Mouse (Mus musculus) left cerebral cortex, adult 2 months (tissue): ENCODE measurements around the gene Cbfb. TPM values are rescaled to one million over a fixed set of nuclear protein-coding genes. Genes with fewer than 3 reads are reported as not detected.

Experiments used
- DNase-seq, 2 experiments: peaks; one replicate each; pipeline ENCODE4 v3.0.0; 2021 to 2022; ENCODE audit warnings: low spot score in 2 of 2, mixed read lengths in 1 of 2; ENCODE audit errors: extremely low spot score in 1 of 2
- H3K27ac ChIP-seq: fragments of 200-600 bp; 2 replicates; pipeline ENCODE4 v1.8.1; 2022
- H3K4me3 ChIP-seq: fragments of 200-600 bp; 2 replicates; pipeline ENCODE4 v1.8.1; 2022
- CTCF ChIP-seq: fragments of 200-600 bp; IDR thresholded peaks from 2 replicates; pipeline ENCODE4 v1.8.1; 2022; ENCODE audit warnings: antibody characterized with exemption, mild to moderate bottlenecking, moderate library complexity
- intact Hi-C: fragments of 180-260 bp; cut with DNase I; formaldehyde crosslinking; loops from one replicate; pipeline ENCODE4 v1.15.1; 2025
- total RNA-seq, 2 experiments: library from RNA; stranded (reverse); gene quantifications; 2 replicates each; pipeline ENCODE4 v1.2.3; 2021

Gene Cbfb
- total RNA-seq, 2 experiments from 2014 or later: 20.7 to 22.3 TPM

DNA sequence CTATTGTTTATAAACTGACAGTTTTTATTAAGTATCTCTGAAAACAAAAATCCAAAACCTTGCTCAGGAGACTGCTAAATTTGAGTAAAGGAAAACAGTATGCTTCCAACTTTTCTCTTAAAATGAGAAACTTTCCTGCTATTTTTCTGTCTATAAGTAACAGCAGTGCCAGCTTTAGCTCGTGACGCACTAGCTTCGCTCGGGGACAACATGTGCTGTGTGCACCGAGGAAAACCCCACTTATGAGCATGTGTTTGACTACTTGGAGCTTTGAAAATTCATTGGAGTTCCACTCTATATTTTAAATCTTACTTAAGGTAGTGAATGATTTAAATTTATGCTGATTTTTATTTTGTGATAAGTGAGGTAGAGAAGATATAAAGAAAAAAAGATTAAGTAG lies 21.7 kb downstream of the Cbfb start:
- no peak for DNase-seq
- no peak overlapping the region for H3K4me3 ChIP-seq
- H3K27ac ChIP-seq: no peak overlapping the region
- TF ChIP-seq CTCF: no peak
- intact Hi-C loops: no loop called here

DNA sequence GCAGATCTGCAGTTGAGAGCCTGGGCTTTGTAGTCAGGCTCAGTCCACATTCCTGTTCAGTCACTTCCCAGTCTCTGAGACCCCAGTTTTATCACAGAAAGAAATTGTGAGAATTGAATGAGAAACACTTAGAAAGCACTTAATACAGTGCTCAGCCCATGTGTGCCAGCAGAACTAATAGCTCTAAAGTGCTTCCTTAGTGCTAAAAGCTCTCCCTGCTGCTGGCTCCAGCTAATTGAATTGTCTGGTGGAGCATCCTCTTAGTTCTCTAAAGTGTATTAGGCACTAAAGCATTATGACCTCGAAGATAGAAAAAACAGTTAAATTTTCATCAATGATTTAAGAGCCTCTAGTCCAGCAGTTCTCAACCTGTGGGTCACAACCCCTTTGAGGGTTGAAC lies 35.3 kb downstream of the Cbfb start:
- no peak overlapping the region for H3K4me3 ChIP-seq
- no peak for TF ChIP-seq CTCF
- intact Hi-C loops: no loop called here
- no peak overlapping the region for H3K27ac ChIP-seq
- no peak for DNase-seq

GRCm38 (mm10) chr8:105206766-105207275 lies 36.3 kb downstream of the Cbfb start:
- intact Hi-C loops: no loop called here
- no peak overlapping the region for H3K4me3 ChIP-seq
- no peak for DNase-seq
- TF ChIP-seq CTCF: no peak
- no peak overlapping the region for H3K27ac ChIP-seq

DNA sequence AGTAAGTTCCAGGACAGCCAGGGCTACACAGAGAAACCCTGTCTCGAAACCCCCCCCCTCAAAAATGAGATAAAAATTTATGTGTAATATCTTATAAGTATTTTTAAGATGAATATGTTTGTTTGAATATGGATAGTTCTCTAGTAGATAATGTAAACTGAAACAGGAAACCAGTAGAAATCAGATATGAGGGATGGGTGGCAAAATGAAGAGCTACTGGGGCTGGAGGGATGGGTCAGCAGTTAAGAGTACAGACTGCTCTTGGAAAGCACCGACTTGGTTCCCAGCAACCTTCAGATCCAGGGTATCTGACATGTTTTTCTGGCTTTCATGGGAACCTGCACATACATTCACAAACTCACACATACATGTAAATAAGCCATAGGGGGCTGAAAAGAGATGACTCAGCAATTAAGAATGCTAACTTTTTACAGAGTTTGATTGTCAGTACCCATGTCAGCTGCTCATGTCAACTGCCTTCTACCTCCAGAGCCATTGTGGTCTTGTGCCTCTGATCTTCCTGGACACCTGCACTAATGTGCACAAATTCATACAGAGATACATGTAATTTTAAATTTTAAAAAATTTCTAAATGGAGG lies 37.3 kb downstream of the Cbfb start:
- intact Hi-C loops: no loop called here
- H3K27ac ChIP-seq: no peak overlapping the region
- no peak overlapping the region for H3K4me3 ChIP-seq
- TF ChIP-seq CTCF: no peak
- no peak for DNase-seq

GRCm38 (mm10) chr8:105209153-105210110 lies 39.0 kb downstream of the Cbfb start:
- no peak for DNase-seq
- intact Hi-C loops: no loop called here
- TF ChIP-seq CTCF: no peak
- Histone ChIP-seq H3K27ac (no peak overlapping the region), H3K4me3 (no peak overlapping the region)

GRCm38 (mm10) chr8:105214104-105214503 lies 43.6 kb downstream of the Cbfb start:
- intact Hi-C loops: no loop called here

GRCm38 (mm10) chr8:105217926-105218522 lies 47.5 kb downstream of the Cbfb start:
- peak; percentile 86 for TF ChIP-seq CTCF
- Histone ChIP-seq H3K27ac (no peak overlapping the region), H3K4me3 (no peak overlapping the region)
- DNase-seq: no peak
- intact Hi-C loops: loop anchor here (1.0 to 2.0 kb wide), 3 partner anchors 79 to 563 kb away; no protein-coding TSS in a partner anchor

More at GRCm38 (mm10) chr8:105214104-105214503, 43.6 kb downstream of the Cbfb start:
- Histone ChIP-seq H3K4me3 (no peak overlapping the region), H3K27ac (no peak overlapping the region)
- TF ChIP-seq CTCF: peak; percentile 8
- DNase-seq: no peak

- no peak overlapping the region for H3K4me3 ChIP-seq
- H3K27ac ChIP-seq: peak overlapping the region; percentile 71; the same call in 1 of the 2 replicates
- no peak for DNase-seq
- intact Hi-C loops: loop anchor here (5.0 kb wide), 1 partner anchor 52 kb away; the partner anchor contains the start of gene Cbfb
- TF ChIP-seq CTCF: no peak
These were observed 53.4 kb downstream of the Cbfb start for GRCm38 (mm10) chr8:105223850-105224249.

GRCm38 (mm10) chr8:105224413-105225271 lies 54.2 kb downstream of the Cbfb start, which contains the start of gene D230025D16Rik:
Gene D230025D16Rik (plus strand): TSS chr8:105225145.
- peak within 1 kb of the TSS; percentile 93 for H3K4me3 ChIP-seq
- peak; percentile 94 to 95 for DNase-seq
- H3K27ac ChIP-seq: peak within 1 kb of the TSS; percentile 83
- no peak for TF ChIP-seq CTCF
- intact Hi-C loops: loop anchor here (5.0 kb wide), 1 partner anchor 52 kb away; the partner anchor contains the start of gene Cbfb

GRCm38 (mm10) chr8:105225272-105225593 lies 54.8 kb downstream of the Cbfb start:
- Histone ChIP-seq H3K4me3 (peak overlapping the region; percentile 93), H3K27ac (peak overlapping the region; percentile 83)
- DNase-seq: no peak
- no peak for TF ChIP-seq CTCF
- intact Hi-C loops: no loop called here

GRCm38 (mm10) chr8:105225917-105226316 lies 55.4 kb downstream of the Cbfb start:
- no peak for DNase-seq
- intact Hi-C loops: no loop called here
- no peak for TF ChIP-seq CTCF
- Histone ChIP-seq H3K27ac (no peak overlapping the region), H3K4me3 (peak overlapping the region; percentile 93)
